Mouse (Mus musculus): ENCODE data around the gene Helz.
"Not testable (repeated sequence)": the region's sequence is repeated elsewhere in the genome, so short reads cannot be mapped to it uniquely, and the experiment has no call there.

Helz gene

GRCm38 (mm10) chr11:107559874-107560273 is 12.1 kb downstream of the Helz start:
- no peak for DNase-seq

- no peak for DNase-seq
Measured at GRCm38 (mm10) chr11:107567431-107567830, 19.7 kb downstream of the Helz start.

- no peak for DNase-seq
Measured at GRCm38 (mm10) chr11:107568466-107568995, 20.8 kb downstream of the Helz start.

DNA sequence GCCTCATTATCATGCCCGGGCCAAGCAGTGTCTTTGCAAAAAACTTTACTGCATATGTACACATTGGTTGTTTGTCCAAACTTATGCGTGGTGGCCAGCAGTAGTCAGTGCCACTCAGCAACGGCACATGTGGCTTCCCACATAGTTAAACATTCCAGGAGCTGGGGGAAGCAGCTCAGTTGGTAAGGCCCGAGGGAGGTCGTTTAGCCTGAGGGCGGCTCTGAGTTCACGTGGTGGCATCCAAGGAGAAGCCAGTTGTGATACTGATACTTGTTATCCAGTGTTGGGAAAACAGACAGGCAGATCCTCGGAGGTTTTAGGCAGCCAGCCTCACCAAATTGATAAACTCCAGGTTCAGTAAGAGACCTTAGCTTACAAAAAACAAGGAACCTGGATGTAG is 23.2 kb downstream of the Helz start:
- DNase-seq = not testable (repeated sequence)

- DNase-seq = no peak
Measured at GRCm38 (mm10) chr11:107571318-107571717, 23.6 kb downstream of the Helz start.

- DNase-seq = no peak
Measured at GRCm38 (mm10) chr11:107572551-107572950, 24.8 kb downstream of the Helz start.

DNA sequence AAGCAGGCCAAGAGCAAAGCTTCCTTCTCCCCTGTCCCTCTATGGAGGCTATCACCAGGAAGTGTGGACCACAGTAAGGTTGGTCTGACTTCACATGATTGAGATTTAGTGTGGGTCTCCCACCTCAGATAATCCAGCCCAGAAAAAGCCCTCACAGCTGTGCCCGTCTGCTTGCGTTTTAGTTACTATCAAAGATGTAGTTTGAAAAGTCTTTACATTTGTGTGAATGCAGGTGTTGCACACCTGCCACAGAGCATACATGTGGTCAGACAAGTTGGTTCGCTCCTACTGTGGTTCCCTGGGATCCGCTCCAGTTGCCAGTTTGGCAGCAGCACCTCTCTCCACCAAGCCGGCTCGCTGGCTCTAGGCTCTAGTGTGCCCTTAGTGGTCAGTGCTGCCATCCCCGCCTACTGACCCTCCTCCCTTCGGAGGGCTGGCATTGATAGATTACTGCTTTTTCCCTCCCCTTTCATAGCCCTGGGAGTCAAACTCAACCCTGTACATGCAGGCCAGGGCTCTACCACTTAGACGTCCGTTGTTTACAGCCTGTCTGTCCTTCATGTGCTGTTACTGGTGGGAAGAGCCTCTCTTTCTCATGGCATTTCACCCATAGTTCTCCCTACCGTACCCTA is 25.4 kb downstream of the Helz start:
- no peak for DNase-seq

DNA sequence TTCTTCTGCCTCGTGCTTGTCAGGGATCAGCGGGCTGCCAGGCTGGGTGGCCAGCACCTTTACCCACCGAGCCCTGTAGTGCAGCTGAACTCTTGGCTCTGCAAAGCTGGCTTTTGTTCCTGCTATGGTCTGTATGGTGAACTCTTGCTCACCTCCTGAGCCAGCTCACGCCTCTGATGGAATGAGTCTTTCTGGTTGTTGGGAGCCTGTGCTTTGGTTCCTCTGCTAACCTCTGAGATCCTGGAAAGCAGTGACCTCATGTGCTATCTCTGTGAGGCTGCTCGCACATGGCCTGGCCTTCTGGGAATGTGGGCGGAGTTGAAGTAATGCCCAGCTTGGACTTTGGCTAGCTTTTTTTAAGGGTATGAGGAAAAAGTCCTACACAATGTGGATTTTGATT is 26.1 kb downstream of the Helz start:
- DNase-seq = no peak

- no peak for DNase-seq
Measured at GRCm38 (mm10) chr11:107574811-107575705, 27.3 kb downstream of the Helz start.

- DNase-seq = no peak
Measured at GRCm38 (mm10) chr11:107576186-107576585, 28.5 kb downstream of the Helz start.

- DNase-seq = peak; percentile 72
Measured at GRCm38 (mm10) chr11:107577400-107577799, 29.7 kb downstream of the Helz start.

DNA sequence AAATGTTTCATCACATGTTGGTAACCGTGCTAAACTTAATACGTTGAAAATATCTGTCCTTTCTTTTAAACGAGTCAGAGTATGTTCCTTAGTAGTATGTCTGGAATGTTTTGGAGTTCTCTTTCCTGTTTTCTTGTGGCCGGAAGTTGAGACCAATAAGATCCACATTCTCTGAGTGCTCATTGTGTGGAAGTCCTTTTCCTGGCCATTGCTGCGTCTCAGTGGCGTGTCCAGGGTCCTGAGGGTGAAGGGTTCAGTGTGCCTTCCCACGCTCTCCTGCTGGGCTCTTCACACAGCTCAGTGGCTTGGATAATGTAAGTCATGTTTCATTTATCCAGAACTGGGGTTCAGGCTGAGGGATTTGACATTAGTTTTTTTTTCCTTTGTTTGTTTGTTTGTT is 30.5 kb downstream of the Helz start:
- no peak for DNase-seq

DNA sequence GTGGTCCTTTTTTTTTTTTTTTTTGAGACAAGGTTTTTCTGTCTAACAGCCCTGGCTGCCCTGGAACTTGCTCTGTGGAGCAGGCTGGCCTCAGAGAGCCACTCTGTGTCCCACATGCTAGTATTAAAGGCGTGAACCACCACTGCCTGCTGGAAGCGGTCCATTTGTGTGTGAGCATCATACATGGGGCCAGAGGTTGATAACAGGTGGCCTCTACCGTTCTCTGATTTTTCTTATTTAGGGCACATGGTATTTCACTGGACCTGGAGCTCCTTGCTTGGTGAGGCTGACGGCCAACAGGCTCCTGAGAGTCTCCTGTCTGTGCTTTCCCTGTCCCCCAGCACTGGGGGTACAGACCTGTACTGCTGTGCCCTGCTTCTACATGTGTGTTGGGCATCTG is 33.1 kb downstream of the Helz start:
- no peak for DNase-seq

DNA sequence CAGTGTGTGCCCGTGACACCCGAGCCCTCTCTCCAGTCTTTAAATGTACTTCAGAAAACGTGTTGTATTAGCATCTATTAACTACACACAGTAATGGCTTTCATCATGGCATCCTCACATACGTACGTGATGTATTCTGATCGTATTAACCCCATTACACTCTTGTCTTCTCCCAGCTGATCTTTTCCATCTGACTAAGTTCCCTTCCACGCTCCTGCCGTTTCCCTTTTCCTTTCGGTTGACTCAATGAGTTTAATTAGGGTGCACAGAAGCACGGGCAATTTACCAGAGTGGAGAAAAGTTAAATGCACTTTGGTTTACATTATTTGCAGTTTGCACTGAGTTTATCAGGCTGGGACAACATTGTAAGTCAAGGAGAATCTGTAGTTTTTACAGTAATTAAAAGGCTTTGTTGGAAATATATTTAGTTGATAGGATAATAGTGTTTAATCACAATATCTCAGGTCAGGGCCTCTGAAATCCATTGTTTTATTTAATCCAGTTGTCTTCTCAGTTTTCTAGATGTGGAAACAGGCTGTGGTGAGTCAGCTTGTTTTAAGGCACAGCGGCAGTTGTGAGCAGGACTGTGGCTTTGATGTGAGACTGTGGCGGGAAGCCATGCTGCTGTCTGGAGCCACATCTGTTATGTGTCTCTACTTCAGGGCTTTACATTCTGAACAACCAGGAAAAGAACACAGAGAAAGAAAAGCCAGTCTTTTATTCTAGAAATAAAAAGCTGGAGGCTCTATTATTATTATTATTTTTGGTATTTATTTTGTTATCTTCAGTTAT is 37.1 kb downstream of the Helz start:
- DNase-seq = no peak

GRCm38 (mm10) chr11:107586129-107586528 is 38.4 kb downstream of the Helz start:
- not testable (repeated sequence) for DNase-seq

DNA sequence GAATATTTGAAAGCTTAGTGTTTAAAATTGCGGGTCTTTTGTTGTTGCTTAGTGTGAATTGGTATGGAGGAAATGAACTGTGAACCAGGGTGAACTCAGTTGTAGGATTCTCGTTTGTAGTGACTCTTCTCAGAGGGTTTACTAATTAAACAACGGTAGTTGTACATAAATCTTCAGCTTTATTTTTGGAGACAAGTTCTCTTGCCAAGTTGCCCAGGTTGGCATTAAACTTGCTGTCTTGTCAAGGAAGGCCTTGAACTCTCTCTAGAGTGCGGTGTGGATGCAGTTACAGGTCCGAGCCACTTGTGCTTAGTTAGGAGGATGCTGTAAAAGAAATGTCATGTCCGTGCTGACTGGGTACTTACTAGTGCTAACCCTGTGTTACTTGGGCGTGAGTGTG is 39.4 kb downstream of the Helz start:
- no peak for DNase-seq

DNA sequence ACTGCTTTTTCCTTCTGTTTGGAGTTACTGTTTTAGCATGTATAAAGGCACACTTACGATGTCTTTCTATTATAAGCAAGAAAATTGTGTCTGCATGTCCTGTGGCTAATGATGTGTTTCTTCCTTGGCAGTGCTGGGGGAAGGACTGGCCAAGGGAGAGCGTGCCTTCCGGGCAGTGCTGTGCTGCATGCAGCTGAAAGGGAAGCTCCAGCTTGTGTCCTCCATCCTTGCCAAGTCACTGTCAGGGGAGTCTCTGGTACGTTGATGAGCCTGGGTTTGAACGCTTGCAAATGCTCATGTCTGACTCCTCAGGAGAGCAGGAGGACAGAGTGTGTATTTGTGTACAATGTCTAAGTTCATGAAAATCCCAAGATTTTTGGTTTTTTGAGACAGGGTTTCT is 44.8 kb downstream of the Helz start:
- DNase-seq = no peak

DNA sequence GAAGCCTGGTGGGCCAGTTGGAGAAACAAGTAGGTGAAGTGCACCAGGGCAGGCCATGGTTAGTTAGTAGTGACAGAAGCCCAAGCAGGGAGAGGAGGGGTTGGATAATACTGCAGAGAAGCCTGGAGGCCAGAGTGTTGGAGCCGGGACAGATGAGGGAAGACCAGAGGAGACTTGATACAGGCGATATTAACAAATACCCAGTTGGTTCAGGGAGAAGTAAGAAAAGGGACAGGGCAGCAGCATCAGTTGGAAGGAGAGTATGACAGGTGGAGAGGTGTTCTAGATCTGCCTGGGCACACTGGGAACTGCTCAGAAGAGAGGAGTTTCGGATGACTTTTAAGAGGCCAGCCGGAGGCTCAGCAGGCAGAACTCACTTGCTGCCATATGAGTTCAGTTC is 49.7 kb downstream of the Helz start:
- no peak for DNase-seq

- no peak for DNase-seq
Measured at GRCm38 (mm10) chr11:107605694-107606093, 58.0 kb downstream of the Helz start.

DNA sequence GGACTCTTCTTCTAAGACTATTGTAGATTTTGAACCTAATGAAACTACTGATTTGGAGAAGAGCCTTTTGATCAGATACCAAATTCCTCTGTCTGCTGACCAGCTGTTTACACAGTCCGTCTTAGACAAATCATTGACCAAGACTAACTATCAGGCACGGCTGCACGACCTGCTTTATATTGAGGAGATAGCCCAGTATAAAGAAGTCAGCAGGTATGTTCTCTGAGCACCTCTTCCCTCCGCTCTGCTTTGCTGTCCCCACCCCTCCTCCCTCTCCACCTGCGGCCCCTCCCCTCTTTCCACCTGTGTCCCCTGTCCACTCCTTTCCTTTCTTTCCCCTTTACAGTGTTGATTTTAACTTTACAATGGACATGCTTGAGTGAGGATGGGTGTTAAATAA is 66.2 kb downstream of the Helz start:
- no peak for DNase-seq

DNA sequence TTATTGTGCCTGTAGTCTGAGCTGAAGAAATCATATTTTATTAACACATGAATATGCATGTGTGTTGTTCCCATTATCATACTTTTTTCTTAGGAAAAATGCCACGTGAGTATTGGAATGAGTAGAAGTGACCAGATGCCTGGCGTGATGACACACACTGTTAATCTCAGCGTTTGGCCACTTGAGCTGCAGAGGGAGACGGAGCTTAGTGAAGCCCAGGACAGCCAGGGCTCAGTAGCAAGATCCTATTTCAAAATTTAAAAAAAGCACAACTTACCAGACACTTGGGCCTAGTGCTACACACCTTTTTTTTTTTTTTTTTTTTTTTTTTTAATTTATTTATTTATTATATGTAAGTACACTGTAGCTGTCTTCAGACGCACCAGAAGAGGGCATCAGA is 68.0 kb downstream of the Helz start:
- DNase-seq = no peak

- DNase-seq = no peak
Measured at GRCm38 (mm10) chr11:107617976-107618375, 70.2 kb downstream of the Helz start.

GRCm38 (mm10) chr11:107624661-107625060 is 76.9 kb downstream of the Helz start:
- DNase-seq = no peak

All from right cerebral cortex, adult 18-20 months (tissue).